Mouse (Mus musculus) embryonic fibroblast, embryonic 13.5 days (primary cell): Measurements from ENCODE around the gene Foxp1.

Experiments
- CTCF ChIP-seq: IDR thresholded peaks from 2 replicates; pipeline ENCODE4 v1.5.1; 2011; ENCODE audit warnings: mild to moderate bottlenecking, control low read depth, low read length, moderate library complexity, borderline replicate concordance; ENCODE audit not compliant: insufficient read depth
- POLR2A ChIP-seq: IDR thresholded peaks from 2 replicates; pipeline ENCODE4 v1.6.1; 2011; ENCODE audit warnings: low read depth, mild to moderate bottlenecking, control low read depth, low read length, moderate library complexity

DNA sequence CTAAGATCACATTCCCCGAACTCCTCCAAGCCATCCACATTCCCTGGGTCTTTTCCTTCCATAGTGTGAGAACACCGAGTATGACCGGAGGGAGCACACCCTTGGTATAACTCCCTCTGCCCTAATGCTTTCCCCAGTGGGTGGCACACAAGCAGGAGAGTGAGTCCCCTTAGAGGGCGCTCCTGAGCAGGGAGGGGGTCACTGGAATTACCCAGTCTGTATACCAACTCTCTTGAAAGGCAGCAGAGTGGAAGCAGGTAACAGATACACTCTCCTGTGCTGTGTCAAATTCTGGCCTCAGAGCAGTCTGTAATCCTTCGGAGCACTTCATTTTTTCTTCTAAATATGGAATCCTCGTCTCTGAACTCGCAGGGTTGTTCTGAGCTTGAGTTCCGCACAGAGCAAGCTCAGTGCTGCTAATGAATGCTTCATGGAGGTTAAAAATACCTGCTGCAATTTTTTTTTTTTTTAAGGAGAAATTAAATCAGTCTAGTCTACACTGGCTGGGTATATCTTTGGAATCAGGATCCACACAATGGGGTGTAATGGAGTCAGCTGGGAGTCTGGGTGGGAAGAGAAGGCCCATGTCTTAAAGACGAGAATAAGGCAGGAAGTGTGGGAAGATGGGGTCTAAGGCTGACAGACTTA, 565.9 kb downstream of the Foxp1 start:
- TF ChIP-seq POLR2A (no peak), CTCF (no peak)
